Mouse (Mus musculus) adrenal gland, adult 18-20 months (tissue): Measurements from ENCODE around the gene Casc1. TPM values are rescaled to one million over a fixed set of nuclear protein-coding genes. Genes with fewer than 3 reads are reported as not detected.

Source experiments
- DNase-seq, 2 experiments: peaks; one replicate each; pipeline ENCODE4 v3.0.0; 2021 to 2022; ENCODE audit warnings: low spot score in 2 of 2
- long read RNA-seq, 2 experiments: library from polyadenylated mRNA; stranded (forward); transcript quantifications; one replicate each; pipeline ENCODE4 v2.0.0; 2021
- total RNA-seq, 2 experiments: library from RNA; stranded (reverse); gene quantifications; 1 replicate in 1 of 2; 2 replicates in 1 of 2; pipeline ENCODE4 v1.2.3; 2021

The Casc1 gene
- under 1 TPM; 0.17 to 0.48 TPM for total RNA-seq
- long read RNA-seq, experiment 1 = 0 reads
- long read RNA-seq, experiment 2 = 0 reads

GRCm38 (mm10) chr6:145210816-145211338, at the start of gene Casc1, which contains the start of gene Etfrf1:
Gene Casc1, minus strand, starts transcription at chr6:145211005.
Gene Etfrf1, plus strand, starts transcription at chr6:145211134.
- DNase-seq = peak; percentile 91 to 96

DNA sequence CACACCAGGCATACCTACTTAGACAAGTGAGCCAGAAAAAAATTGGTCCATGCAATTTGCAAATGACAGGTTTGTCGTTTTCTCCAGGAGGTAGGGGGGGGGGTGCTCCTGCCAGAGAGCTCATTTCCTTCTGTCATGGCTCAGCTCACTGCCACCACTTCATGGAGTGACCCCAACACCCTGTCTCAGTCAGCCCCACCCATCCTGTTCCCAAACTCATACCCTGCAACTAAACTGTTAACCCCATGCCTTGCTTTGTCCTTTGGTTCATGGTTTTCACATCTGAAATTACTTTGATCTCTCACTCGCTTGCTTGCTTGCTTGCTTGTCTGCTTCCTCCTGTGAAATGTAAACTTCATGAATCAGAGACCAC, 45.9 kb upstream of the Casc1 start:
- no peak for DNase-seq

DNA sequence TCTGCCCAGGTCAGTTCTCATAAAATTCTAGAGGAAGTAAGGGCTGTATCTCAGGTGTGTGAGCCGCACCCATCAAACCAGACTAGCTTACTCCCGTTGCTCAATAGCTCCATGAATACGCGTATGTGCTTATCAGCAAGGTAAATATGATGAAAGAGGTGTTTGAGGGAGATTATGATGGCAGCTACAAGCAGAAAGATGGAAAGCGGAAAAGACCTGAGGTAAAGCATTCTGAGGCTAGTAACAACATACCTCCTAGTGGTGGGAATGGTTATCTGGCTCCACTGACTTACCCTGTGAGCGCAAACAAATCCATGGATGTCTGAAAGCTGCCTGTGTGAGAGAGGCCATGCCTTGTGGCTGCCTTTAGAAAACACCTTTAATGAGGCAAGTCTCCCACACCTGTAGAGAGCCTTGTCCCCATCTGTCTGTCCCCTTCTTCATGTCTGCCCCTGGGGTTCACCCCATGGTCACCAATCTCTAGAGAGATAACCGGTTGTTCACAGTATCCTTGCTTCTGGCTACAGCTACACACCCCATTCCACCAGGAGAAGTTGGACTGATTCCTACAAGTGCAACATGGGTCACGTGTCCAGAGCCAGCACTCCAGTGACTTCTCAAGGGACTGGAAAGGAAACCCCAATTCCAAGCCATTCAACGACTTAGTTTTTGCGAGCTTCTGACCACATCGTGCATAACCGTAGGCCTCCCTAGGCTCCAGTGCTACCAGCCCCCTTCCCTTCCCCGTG, 45.3 kb upstream of the Casc1 start:
- DNase-seq = no peak

GRCm38 (mm10) chr6:145250820-145251219, 40.0 kb upstream of the Casc1 start:
- no peak for DNase-seq

DNA sequence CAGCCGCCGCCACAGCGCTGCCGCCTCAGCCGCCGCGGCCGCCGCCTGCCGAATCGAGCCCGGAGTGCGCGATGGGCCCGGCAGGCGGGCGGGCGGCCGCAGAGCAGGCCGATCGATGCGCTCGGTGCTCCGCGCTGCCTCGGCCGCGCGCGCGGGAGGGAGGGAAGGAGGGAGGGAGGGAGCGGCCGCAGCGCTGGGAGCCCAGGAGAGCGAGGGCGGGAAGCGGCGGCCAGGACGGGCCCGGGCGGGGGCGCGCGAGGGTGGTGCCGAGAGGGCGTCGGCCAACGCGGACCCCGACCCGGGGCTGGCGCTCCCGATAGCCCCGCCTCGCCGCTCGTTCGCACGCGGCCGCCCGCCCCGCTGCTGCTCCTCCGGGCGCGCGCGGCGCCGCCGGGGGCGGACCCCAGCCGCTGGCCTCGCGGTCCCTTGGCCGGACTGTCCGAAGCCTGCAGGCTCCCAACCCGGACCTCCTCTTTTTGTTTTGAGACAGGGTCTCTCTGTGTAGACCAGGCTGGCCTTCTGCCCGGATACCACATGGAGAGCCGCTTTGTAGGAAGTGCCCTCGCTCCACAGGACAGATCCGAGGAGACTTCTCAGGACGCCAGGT, 39.5 kb upstream of the Casc1 start, which contains the start of gene Kras:
Kras (minus strand) TSS at position 55 of the 607 bp plus-strand sequence.
- DNase-seq = peak; percentile 91 to 93

DNA sequence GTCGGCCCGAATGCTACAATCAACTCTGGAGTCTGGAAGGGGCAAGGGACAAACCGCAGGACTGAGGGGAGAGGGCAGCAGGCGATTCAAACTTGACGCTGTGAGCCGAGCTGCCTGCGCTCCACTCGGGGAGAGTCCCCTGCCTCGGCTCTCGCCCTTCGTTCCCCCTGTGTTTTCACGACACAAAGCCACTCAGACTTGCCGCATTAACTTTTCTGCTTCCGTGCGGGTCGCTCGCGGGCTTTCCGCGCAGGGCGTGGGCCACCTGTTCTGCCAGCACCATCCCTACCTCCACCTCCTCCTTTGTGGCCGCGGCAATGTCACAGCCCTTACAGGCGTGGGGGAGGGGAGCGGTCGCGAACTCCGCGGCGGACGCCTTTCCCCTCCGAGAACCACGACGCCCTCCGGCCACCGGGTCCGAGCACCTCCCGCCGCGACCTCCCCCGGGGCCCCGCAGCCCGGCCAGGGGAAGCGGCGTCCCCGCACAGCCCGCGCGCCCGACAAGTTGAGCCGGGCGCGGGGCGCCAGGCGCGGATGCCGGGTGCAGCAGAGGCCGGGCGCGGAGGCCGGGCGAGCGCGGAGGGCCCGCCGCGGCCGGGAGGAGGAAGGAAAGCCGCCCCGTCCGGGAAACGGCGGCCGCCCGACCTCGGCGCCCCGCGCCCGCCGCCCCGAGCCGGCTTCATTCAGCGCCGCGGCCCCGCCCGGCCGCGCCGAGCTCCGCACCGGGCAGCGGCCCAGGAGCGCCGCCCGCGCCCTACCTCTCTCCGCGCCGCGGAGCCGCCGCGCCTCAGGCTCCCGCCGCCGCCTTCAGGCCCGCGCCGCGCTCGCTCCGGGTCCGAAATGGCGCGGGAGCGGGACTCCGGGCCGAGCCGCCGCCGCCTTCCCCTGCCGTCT, 38.7 kb upstream of the Casc1 start:
- peak; percentile 58 to 62 for DNase-seq

DNA sequence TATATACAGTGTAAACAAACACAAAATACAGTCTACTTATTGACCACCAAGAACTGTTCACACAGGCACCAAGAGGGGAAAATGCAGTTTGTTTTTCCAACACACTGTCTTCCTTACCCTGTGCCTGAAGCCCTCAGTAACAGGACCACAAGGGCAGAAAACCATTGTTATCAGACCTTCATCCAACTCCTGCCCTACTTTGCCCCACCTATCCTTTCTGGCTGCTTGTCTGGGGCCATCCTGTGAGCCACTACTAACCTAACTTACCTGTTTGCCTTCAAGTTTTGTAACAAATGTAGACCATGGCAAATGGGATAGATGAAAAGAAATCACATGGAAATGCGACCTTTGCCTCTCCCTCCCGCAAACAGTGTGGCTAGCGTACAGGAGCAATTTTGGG, 37.1 kb upstream of the Casc1 start:
- DNase-seq = no peak

DNA sequence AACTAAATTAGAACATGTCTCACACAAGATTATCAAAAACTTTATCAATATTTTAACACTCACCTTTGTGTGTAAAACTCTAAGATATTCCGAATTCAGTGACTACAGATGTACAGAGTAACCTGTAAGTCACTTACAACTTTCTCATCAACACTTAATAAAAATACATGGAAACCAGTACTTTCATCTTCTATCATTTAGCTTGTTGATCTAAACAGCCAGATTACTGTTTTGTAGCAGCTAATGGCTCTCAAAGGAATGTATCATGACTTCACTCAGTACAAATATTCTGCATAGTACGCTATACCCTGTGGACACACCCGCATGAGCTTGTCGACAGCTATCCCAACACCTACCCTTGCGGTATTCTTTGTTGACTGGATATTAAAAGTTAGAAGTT, 36.0 kb upstream of the Casc1 start:
- DNase-seq = no peak

DNA sequence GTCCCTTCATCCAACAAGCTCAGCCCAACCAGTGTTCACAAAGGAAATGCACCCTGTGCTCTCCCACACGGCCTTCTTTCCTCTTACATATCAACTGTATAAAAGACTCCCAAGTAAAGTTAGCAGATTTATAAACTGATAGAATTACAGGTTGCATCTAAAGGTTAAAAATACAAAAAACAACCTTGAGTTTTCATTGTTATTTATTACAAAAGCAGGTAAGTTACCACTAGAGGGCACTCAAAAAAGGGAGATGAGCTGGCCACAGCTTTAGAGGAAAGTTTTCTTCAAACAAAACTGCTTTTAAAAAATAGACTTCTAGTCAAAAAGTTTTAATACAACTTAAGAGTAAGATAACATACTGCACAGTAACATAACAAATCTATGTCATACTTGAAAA, 31.7 kb upstream of the Casc1 start:
- DNase-seq = no peak

DNA sequence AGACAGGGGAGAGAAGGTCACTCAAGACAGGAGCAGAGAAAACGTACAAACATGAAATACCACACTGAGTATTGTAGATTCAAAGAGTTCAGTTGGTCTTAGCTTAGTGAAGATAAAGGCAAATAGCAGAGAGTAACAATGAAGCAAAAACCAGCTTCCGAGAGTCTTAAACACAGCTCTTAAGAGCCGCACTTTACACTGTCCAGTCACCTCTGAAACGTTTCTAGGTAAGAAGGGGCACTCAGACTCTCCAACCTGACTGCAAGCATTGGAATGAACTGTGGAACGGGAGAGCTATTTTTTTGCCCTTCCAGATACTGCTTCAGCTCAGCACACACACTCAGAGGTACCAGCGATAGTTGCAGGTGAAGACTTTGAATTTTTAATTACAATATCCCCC, 29.5 kb upstream of the Casc1 start:
- DNase-seq = no peak

DNA sequence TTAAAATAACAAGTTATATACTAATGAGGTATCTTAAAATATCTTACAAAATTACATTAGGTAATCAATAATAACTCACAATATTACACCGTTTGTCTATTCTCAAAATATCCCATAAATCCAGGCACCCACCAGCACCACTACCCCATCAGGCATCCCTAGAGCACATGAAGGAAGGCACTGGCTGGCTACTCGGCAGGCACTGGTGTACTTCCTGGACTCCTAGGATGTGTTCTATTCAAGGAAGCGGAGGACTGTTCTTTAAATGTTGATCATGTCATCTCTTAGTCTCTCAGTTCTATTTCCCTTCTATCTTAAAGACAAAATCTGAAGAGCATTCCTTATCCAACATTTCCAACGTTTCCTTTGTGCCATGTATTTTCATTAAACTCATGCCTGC, 26.3 kb upstream of the Casc1 start:
- no peak for DNase-seq

- no peak for DNase-seq
These were observed 24.6 kb upstream of the Casc1 start for GRCm38 (mm10) chr6:145235367-145235766.

DNA sequence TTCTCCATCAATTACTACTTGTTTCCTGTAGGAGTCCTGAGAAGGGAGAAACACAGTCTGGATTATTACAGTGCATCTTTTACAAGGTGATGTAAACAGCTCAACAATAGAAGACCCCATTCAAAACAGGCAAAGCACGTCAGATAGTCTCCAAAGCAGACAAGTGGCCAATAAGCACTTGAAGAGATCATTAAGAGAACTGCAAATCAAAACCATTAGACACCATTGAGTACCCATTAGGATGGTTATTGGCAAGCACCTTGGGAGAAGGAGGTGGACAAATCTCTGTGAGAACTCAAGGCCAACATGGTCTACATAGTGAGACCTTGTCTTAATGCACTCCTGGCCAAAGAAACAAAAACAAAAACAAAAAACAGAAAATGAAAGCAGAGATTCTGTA, 23.6 kb upstream of the Casc1 start:
- no peak for DNase-seq

GRCm38 (mm10) chr6:145226296-145226695, 15.5 kb upstream of the Casc1 start:
- DNase-seq = no peak

- DNase-seq = no peak
These were observed 13.4 kb upstream of the Casc1 start for GRCm38 (mm10) chr6:145224246-145224645.

GRCm38 (mm10) chr6:145215826-145216225, 5.0 kb upstream of the Casc1 start:
- DNase-seq = no peak

GRCm38 (mm10) chr6:145213916-145214315, 3.1 kb upstream of the Casc1 start:
- no peak for DNase-seq

DNA sequence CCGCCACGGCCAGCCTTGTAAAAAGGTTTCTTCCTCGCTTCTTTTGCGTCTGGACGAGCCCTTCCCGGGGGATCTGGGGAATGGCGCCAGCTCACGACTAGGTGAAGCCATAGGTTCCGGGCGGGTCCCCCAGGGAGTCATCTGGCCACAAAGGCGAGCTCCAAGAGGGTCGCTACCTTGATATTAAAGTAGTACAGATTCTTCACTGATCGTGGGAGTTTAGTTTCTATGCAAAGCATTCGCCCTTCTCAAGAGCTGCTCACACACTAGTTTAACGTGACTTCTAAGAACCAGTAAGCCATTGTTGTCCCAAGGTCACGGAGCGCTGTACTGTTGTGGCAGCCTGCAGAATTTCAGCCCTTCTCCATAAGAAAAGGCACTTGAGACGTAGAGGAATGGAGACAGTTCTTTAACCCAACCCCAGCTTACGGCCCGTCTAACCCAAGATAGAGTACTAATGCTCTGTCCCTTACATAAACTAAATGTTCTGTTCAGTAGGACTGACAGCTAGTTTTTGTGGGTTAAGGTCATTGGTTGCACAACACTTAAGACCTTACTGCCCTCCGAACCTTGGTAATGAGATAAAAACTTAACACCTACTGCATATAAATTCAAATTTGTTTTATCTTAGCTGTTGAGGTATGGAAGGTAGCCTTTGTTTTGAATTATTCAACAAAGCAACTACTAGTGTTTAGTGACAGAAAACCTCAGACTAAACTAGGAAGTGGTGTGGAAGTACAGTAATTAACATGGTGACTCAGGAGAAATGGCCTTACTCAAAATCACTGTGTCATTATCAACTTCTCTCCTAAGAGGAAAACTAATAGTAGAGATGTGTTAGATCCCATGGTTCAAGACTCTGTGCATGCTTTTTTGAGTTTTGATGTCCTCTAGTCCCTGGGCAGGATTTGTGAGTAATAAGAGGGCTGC, 836 bp upstream of the Casc1 start:
- peak in 1 of 2 experiments; percentile 7 for DNase-seq

DNA sequence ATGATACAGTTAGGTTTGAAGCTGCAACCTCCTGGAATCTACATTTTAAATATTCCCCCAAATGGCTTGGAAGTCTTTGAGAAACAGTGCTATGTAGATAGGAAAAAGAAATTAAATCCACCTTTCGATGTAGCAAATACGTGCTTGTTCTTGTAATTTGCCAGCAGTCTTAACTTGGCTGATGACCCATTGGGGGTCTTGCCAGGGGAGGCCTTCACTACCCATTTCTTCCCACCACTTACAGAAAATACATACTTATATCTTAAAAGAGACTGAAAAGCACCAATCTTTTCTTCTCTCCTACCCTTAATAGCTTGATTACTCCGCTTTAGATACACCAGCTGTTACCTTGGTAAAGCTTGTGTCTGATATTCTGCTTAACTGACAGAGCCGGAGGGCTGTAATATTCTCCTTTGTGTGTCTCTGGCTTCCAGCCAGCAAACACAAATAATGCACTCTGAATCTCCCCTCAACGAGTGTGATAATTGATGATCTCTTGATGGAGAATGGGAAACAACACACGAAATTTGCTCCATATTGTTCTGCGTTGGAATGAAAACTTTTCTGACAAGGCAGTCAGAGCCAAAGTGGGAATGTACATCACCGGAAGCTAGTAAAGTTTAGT, 637 bp downstream of the Casc1 start:
- DNase-seq = no peak

- no peak for DNase-seq
These were observed 5.7 kb downstream of the Casc1 start for GRCm38 (mm10) chr6:145205142-145205541.
